Mouse (Mus musculus) layer of hippocampus, postnatal 14 days (tissue): ENCODE measurements around the gene Tfap2e. TPM values are rescaled to one million over a fixed set of nuclear protein-coding genes. Genes with fewer than 3 reads are reported as not detected.

Experiments
- DNase-seq, 2 experiments: peaks; one replicate each; pipeline ENCODE4 v3.0.0; 2021 to 2022; ENCODE audit warnings: low spot score in 2 of 2, mixed read lengths in 1 of 2
- total RNA-seq, 2 experiments: library from RNA; stranded (reverse); gene quantifications; 2 replicates each; pipeline ENCODE4 v1.2.3; 2021

Tfap2e gene
- total RNA-seq, 2 experiments from 2014 or later, result not detected

GRCm38 (mm10) chr4:126752024-126752607 is 16.1 kb upstream of the Tfap2e start:
- DNase-seq, result no peak

- DNase-seq, result no peak
These were observed 15.6 kb upstream of the Tfap2e start for GRCm38 (mm10) chr4:126751556-126752023.

- DNase-seq, result no peak
These were observed 15.0 kb upstream of the Tfap2e start for GRCm38 (mm10) chr4:126750863-126751555.

DNA sequence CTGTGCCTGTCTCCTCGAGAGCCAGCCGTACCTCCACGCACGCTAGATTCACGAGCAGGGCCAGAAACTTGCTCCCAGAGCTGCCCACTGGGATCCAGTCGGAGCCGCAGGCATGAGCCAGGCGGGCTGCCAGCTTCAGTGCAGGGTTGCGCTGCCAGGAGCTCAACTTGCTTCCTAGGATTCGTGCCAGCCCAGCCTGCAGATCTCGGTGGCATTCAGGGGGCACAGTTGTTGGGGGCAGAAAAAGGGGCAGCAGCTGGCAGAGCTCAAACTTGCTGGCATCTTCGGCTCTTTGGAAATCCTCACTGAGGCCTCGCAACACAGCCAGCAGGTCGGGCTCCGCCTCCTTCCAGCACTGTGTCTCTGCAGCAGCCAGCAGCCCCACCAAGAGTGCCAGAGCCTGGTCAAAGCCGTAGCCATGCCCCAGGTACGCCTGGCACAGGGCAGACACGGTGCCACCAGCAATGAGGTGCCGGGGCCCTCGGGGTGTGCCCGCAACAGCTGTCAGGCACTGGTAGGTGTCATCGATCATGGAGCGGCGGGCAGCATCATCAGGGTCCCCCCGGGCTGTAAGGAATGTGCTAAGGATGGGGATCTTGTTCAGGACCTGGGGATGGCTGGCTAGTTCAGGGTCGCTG is 14.1 kb upstream of the Tfap2e start:
- DNase-seq, result peak; percentile 79 to 90

DNA sequence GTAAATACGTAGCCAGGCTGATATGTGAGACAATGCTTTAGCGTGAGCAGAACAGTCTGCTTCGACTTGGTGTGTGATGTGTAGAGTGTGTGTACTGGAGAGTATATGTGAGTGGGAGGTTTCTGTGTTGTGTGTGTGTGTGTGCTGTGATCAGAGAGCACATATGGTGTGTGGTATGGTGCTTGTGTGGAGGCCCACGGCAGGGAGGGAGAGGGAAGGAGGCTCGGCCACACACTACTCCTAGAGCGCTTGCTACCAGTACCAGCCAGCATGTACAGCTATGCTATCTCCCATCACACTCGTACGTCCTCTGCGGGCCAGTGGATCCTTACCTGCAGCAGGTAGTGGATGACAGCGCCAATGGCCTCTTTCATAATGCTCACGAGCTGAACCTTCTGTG is 13.5 kb upstream of the Tfap2e start:
- no peak for DNase-seq

DNA sequence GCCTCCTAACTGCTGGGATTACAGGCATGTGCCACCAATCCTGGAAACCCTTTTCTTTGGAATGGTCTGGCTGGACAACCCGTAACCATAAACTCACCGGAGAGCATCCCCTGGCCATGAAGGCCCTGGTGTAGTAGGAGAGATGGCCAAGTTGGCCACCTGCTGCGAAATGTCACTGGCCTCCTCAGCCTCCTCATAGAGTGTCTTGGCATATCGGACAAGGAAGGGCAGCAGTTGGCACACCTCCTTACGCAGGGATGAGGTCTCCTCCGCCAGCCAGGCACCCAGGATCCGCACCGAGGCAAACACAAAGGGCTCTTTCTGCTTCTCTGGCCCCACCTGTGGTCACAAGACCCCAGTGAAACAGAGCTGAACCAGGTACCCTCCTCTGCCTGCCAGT is 12.3 kb upstream of the Tfap2e start:
- no peak for DNase-seq

- DNase-seq, result no peak
These were observed 10.3 kb upstream of the Tfap2e start for GRCm38 (mm10) chr4:126746194-126746840.

DNA sequence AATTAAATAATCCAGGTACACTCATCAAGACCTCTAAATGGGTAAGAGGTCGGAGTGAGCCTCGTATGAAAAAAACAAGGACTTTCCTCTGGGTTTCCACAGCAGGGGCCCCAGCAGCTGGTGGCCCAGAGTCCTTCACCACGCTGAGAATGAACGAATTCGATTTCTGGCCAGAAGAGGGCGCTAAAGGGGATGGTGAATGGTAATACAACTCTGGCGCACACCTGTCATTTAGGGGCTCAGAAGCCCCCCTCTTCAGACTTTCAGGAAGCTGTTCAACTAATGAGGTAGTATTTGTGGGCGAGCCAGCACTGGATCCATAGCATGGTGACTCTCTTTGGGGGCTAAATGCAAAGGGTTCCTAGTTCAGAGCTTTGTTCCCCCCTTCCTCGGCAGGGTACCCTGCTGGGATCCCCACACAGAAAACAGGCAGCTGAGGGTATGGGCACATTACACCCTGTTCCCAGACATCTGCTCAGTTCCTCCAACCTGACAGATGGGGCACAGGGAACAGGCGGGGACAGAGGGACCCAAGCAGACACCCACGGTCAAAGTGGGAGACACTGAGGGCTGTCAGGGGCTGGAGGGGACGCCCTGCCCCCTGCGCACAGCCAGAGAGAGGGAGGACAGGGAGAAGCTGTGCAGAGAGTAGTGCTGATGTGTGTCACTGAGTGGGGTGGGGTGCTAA is 9.6 kb upstream of the Tfap2e start:
- peak; percentile 71 to 72 for DNase-seq

DNA sequence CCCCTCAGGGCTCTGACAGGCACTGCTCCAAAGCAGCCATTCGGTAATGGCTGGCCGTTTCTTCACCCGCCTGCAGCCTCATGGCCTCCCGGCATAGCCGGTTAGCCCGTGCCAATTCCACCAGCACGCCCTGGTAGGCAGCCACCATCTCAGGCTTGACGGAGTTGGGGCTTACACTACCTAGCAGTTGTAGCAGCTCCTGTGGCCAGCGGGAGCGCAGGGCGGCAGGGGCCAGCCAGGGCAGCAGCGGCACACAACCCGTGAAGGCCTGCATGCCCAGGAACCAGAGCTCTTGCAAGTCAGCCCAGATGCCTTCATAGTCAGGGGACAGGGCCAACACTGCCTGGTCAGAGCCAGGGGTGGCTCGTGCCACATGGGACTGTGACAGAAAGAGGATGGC is 8.8 kb upstream of the Tfap2e start:
- no peak for DNase-seq

DNA sequence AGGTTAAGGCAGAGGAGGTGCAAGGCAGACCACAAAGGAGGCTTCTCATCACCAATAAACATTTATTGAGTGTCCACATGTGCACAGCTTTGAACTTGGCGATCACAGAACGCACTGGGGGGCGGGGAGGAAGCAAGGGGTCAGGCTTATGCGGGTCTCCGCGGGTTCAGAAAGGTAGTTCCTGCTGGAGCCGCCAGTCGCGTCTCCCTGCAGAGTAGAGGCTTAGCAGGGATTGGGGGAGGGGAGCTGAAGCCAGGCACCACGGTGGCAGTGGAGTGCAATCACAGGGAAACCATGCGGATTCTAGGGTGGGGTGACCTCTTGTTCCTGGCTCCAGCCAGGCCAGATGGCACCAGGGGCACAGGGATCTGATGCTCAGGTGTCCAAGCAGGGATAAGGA is 7.7 kb upstream of the Tfap2e start:
- no peak for DNase-seq

DNA sequence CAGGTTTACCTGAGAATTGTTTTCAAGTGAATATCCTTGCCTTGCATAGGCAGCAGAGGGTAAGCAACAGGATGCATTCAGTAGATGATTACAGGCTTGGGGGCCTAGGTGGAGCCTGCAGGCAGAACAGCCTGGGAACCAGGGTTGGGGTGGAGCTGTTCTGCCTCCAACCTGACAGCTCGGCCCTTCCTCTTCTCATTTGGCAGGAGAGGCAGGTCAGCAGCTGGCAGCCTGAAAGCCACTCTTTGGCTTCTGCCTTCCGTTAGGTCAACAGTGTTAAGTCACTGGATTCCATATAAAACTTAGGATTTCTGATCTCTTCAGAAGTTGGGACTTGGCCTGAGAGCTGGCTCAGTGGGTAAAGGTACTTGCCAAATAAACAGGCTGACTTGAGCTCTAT is 6.9 kb upstream of the Tfap2e start:
- no peak for DNase-seq

DNA sequence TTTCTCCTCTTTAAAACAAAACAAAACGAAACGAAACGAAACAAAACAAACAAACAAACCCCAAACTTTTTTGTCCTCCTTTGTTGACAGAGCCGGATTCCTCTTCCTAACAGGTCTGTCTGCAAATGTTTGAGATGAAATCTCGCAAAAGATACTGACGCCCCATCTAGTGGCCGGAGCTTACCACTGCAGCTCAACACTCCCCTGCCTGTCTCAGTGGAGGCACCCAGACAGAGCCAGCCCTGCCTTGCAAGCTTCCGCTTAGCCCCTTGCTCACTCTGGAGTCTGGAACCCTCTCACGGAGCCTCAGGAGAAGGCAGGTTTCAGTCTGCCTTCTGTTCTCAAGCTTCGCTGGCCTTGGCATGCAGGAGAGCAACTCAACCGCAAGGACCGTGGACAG is 5.4 kb upstream of the Tfap2e start:
- peak; percentile 91 to 94 for DNase-seq

GRCm38 (mm10) chr4:126739966-126740676 is 4.1 kb upstream of the Tfap2e start:
- no peak for DNase-seq

- no peak for DNase-seq
These were observed 549 bp downstream of the Tfap2e start for GRCm38 (mm10) chr4:126735382-126736000.

DNA sequence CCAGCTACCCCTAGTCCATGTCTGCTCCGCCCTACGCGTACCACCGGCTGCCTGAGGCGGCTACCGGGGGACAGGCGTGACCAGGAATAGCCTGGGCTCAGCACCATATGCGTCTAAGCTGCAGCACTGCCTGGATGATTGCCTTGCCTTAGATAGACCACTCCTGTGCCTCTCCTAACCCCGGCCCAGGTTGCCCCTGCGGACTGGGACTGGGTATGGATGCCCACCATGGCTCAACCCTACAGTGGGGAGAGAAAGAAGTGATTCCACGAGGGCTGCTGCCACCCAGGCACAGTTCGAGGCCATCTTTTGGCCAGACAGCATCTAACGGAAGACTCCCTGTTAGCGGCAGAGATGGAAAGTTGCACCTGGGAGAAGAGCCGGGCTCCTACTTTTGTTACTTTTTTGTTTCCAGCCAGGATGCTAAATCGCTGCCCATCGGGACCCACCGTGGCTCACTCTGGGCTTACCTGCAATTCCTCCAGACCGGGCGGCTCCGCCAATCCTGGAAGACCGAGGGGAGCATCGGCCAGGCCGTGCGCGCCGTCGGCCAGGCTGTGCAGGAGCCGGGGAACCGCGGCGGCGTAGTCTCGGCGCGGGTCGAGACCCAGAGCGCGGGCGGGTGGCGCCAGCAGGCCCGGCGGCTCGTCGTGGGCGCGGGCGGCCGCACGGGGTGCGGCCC is 1.2 kb downstream of the Tfap2e start:
- DNase-seq, result no peak

- no peak for DNase-seq
These were observed 1.9 kb downstream of the Tfap2e start for GRCm38 (mm10) chr4:126734001-126734603.

DNA sequence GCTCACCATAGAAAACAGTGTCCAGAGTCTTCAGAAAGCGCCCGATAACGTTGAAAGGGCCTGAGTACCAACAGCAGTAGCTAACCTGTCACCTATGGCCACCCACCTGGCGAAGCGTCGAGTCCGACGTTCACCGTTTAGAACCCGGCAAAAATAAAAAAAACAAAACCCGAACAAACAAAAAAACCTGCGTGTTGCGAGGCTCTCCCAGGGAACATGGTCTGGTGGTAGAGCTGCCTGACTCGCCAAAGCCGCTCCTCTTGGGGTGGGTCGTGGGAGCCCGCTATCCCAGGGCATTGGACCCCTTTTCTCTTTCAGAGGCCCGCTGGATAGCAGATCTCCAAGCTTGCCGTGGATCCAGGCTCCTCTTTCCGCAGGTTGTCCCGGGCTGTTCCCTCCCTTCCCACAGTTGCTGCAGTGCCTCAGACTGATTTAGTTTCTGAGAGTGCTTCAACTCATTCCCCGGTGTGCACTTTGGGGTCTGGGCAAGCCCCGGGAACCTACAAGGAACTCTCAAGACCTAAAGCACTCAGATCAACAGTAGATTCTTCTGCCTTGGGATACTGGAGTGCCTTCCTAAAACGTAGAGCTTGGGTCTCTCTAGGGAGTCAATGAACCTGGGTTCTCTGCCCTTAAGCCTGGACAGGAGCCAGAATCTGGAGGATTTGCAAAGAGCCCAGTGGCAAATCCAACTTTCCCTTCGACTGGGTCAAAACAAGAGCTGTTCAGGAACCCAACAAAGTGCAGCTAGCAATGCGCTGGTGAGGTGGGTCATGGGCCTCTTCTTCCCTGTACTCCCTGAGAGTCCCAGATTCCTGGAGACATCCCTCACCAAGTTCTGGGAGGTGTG is 3.3 kb downstream of the Tfap2e start:
- no peak for DNase-seq

DNA sequence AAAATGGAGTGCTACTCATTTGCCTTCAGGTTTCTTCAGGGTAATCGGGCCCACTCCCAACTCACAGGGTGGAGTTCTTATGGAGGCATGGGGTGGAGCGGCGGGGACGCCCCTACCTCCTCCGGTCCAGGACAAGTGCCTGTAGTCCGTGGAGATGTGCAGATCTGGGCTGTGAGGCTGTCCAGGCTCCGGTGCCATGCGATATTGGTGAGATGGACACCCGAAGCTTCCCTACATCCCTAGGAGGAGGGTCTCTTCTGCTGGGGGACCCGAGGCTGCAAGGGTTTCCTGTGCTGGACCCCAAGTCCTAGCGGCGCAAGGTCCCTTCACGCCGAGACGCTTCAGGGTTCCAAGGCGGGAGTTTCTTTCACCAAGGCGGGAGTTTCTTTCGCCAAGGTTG is 3.9 kb downstream of the Tfap2e start:
- DNase-seq, result no peak
